Mouse (Mus musculus) urinary bladder, postnatal 10 days (tissue): ENCODE data around the gene Trpm6.

Experiments
- DNase-seq: peaks from one replicate; pipeline ENCODE4 v3.0.0; 2022; ENCODE audit warnings: low spot score

Trpm6 gene

GRCm38 (mm10) chr19:18889632-18890031 lies 139.8 kb downstream of the Trpm6 start:
- DNase-seq = no peak

- no peak for DNase-seq
These were observed 140.4 kb downstream of the Trpm6 start for GRCm38 (mm10) chr19:18890216-18890615.

GRCm38 (mm10) chr19:18898238-18898637 lies 148.5 kb downstream of the Trpm6 start:
- DNase-seq = no peak

GRCm38 (mm10) chr19:18902041-18902693 lies 152.4 kb downstream of the Trpm6 start:
- no peak for DNase-seq

- no peak for DNase-seq
These were observed 152.9 kb downstream of the Trpm6 start for GRCm38 (mm10) chr19:18902694-18903067.

- no peak for DNase-seq
These were observed 155.7 kb downstream of the Trpm6 start for GRCm38 (mm10) chr19:18905511-18905910.

- no peak for DNase-seq
These were observed 159.9 kb downstream of the Trpm6 start for GRCm38 (mm10) chr19:18909641-18910040.

- no peak for DNase-seq
These were observed 162.1 kb downstream of the Trpm6 start for GRCm38 (mm10) chr19:18911755-18912340.

- no peak for DNase-seq
These were observed 191.6 kb downstream of the Trpm6 start for GRCm38 (mm10) chr19:18941391-18941790.
